Mouse (Mus musculus) kidney, embryonic 14.5 days (tissue): ENCODE measurements around the gene Morn3. TPM values are rescaled to one million over a fixed set of nuclear protein-coding genes. Genes with fewer than 3 reads are reported as not detected.

Experiments used
- ATAC-seq: fragments of 200-750 bp; cut with Nextera tagmentation; 2 replicates; pipeline ENCODE4 v1.8.0; 2017; ENCODE audit warnings: moderate number of reproducible peaks, mild to moderate bottlenecking, moderate TSS enrichment, moderate library complexity; ENCODE audit not compliant: low FRiP score, low TSS enrichment
- H3K27ac ChIP-seq: fragments of 300-500 bp; sonication (generic); 2 replicates; pipeline ENCODE4 v1.5.1; 2014; ENCODE audit warnings: low read depth, mild to moderate bottlenecking, low read length, moderate library complexity, mixed read lengths
- H3K27me3 ChIP-seq: fragments of 300-500 bp; sonication (generic); 2 replicates; pipeline ENCODE4 v1.6.1; 2014; ENCODE audit warnings: mild to moderate bottlenecking, low read length; ENCODE audit not compliant: control insufficient read depth, insufficient read depth
- H3K36me3 ChIP-seq: fragments of 300-500 bp; sonication (generic); 2 replicates; pipeline ENCODE4 v1.6.1; 2014; ENCODE audit warnings: low read length, mixed read lengths; ENCODE audit not compliant: control insufficient read depth, insufficient read depth
- H3K4me1 ChIP-seq: fragments of 300-500 bp; sonication (generic); 2 replicates; pipeline ENCODE4 v1.6.1; 2014; ENCODE audit warnings: low read length, mixed read lengths; ENCODE audit not compliant: control insufficient read depth, insufficient read depth
- H3K4me2 ChIP-seq: fragments of 300-500 bp; sonication (generic); replicated peaks from 2 replicates; pipeline ENCODE4 v1.6.1; 2014; ENCODE audit warnings: low read depth, mild to moderate bottlenecking, low read length
- H3K4me3 ChIP-seq: fragments of 300-500 bp; sonication (generic); 2 replicates; pipeline ENCODE4 v1.5.1; 2014; ENCODE audit warnings: mild to moderate bottlenecking, low read length
- H3K9ac ChIP-seq: fragments of 300-500 bp; sonication (generic); 2 replicates; pipeline ENCODE4 v1.6.1; 2014; ENCODE audit warnings: low read depth, mild to moderate bottlenecking, low read length, moderate library complexity
- H3K9me3 ChIP-seq: fragments of 300-500 bp; sonication (generic); 2 replicates; pipeline ENCODE4 v1.6.1; 2016; ENCODE audit warnings: low read length; ENCODE audit not compliant: control insufficient read depth
- WGBS: fragments of 180-500 bp; shearing (Covaris S2); extraction: QIAGEN DNeasy Blood & Tissue Kit; methylation state at CpG from one replicate; pipeline ENCODE4 v1.1.7; 2014; 5-methylcytosine and 5-hydroxymethylcytosine counted together
- polyA plus RNA-seq: library from polyadenylated mRNA; unstranded; fragments of >200 nt; fragmentation: Nextera tagmentation; extraction: Ambion mirVana; gene quantifications from 2 replicates; pipeline ENCODE4 v1.2.1, GENCODE M21; 2014

The Morn3 gene
- polyA plus RNA-seq, 1 experiment from 2014 or later = 1.7 TPM

DNA sequence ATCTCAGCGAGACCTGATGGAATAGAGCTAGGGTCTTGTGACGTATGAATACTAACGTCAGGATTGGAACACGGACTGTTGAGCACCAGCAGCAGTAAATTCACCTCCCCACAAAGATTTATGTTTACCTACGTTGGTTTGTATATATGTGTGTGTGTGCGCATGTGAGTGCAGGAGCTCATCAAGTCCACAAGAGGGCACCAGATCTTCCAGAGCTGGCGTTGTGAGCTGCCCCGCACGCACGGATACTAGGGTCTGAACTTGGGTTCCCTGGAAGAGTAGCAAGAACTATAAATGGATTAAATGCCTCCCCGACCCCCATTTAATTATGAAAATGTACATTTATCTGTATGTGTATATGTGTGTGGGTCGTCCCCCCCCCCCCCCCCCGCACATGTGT, 33.7 kb upstream of the Morn3 start:
- ATAC-seq = no peak
- Histone ChIP-seq H3K4me1 (peaks cover 19% of the 10 kb centered on the region), H3K27ac (no peak overlapping the region), H3K9me3 (peaks cover 3% of the 10 kb centered on the region; the same call in 1 of the 2 replicates), H3K36me3 (no peaks in the 10 kb centered on the region), H3K4me2 (no peak overlapping the region), H3K27me3 (no peaks in the 10 kb centered on the region), H3K9ac (no peak overlapping the region), H3K4me3 (no peak overlapping the region)
- 84% methylated on average over 13 of the region's 13 CpGs for WGBS

DNA sequence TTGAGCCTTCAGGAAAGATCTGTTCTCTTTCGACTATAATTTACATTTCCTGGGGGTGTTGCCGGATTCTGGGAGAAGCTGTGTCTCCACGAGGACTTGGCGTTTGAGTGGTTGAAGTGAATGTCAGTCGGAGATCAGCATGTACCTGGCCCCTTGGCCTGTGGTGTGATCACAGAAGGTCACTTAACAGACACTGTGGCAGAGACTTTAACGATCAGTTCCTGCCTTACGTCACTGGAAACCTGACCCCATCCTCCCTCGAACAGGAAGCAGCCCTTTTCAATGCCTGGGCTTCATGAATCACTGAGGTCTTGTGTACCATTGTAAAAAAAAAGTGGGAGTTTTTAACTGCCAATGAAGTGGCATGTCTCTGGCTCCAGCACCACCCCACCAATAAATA, 33.2 kb upstream of the Morn3 start:
- H3K27me3 ChIP-seq = no peaks in the 10 kb centered on the region
- peaks cover 20% of the 10 kb centered on the region for H3K4me1 ChIP-seq
- ATAC-seq = no peak
- 0 out of 2 replicates have a peak overlapping the region, but pooled peaks have one; percentile 8 for H3K4me2 ChIP-seq
- peak overlapping the region; percentile 44; the same call in 1 of the 2 replicates for H3K27ac ChIP-seq
- no peaks in the 10 kb centered on the region for H3K36me3 ChIP-seq
- WGBS = 13% methylated on average over 8 of the region's 8 CpGs
- no peak overlapping the region for H3K4me3 ChIP-seq
- no peak overlapping the region for H3K9ac ChIP-seq
- H3K9me3 ChIP-seq = peaks cover 3% of the 10 kb centered on the region; the same call in 1 of the 2 replicates

DNA sequence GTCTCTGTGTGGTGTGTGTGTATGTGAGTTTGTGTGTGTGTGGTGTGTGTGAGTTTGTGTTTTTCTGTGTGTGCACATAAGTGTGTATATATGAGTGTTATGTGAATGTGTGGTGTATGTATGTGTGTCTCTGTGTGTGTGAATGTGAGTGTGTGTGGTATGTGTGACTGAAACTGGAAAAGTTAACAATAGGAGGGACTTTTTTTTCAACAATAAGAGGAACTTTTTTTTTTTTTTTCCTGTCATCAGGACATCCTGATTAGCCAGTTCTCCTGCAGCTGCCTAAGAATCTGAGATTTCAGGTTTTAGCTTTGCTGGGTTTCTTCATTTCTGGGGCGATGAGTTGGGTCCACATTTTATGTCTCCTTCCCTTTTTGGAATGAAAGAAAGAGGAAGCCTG, 32.8 kb upstream of the Morn3 start:
- ATAC-seq = no peak
- no peak overlapping the region for H3K4me2 ChIP-seq
- H3K27ac ChIP-seq = peak overlapping the region; percentile 44; the same call in 1 of the 2 replicates
- 50% methylated on average over 1 of the region's 1 CpGs for WGBS
- H3K9ac ChIP-seq = no peak overlapping the region
- no peaks in the 10 kb centered on the region for H3K27me3 ChIP-seq
- no peak overlapping the region for H3K4me3 ChIP-seq
- H3K36me3 ChIP-seq = no peaks in the 10 kb centered on the region
- peaks cover 20% of the 10 kb centered on the region for H3K4me1 ChIP-seq
- peaks cover 3% of the 10 kb centered on the region; the same call in 1 of the 2 replicates for H3K9me3 ChIP-seq

DNA sequence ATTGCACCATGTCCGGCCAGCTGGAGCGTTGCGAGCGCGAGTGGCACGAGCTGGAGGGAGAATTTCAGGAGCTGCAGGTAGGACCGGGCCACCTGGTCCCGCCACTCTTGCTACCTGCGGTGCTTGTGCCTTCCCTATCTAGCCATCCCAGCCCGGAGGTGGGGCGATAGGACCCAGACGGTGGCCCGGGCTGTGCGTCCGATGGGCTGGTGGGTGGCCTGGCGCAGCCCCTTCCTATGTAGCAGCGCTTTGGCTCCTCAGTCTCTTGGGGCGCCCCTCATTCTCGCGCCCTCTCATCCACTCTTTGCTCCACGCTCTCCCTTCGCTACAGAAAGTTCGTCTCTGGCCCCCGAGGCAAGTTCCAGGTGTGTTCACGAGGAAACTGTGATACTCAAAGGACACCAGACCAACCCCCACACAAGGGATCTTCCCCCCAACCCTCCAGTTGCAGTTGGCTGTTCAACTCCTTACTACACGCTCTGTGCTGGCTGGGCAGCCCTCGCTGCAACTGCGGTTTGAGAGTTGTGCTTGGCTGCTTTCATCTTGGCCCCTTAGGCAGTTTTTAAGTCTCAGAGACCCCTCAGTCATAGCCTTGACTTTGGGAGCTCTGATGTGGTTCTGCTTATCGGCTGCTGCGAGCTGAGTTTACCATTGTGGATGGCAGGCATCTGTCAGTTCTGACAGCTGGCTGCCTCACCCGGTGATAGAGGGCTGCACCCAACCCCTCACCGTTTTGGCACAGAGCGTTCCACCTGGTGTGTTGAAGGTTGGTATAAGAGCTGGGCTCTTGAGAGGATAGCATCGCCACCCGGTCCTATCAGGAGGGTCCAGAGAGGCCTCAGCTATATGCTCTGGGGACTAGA, 29.8 kb upstream of the Morn3 start:
- Histone ChIP-seq H3K4me3 (peak overlapping the region; percentile 52), H3K27me3 (no peaks in the 10 kb centered on the region), H3K9me3 (peaks cover 3% of the 10 kb centered on the region; the same call in 1 of the 2 replicates), H3K36me3 (no peaks in the 10 kb centered on the region), H3K4me2 (peak overlapping the region; percentile 82), H3K4me1 (peaks cover 16% of the 10 kb centered on the region), H3K27ac (peak overlapping the region; percentile 2; the same call in 1 of the 2 replicates), H3K9ac (peak overlapping the region; percentile 60)
- 3% methylated on average over 34 of the region's 35 CpGs for WGBS
- ATAC-seq = peak; percentile 85

DNA sequence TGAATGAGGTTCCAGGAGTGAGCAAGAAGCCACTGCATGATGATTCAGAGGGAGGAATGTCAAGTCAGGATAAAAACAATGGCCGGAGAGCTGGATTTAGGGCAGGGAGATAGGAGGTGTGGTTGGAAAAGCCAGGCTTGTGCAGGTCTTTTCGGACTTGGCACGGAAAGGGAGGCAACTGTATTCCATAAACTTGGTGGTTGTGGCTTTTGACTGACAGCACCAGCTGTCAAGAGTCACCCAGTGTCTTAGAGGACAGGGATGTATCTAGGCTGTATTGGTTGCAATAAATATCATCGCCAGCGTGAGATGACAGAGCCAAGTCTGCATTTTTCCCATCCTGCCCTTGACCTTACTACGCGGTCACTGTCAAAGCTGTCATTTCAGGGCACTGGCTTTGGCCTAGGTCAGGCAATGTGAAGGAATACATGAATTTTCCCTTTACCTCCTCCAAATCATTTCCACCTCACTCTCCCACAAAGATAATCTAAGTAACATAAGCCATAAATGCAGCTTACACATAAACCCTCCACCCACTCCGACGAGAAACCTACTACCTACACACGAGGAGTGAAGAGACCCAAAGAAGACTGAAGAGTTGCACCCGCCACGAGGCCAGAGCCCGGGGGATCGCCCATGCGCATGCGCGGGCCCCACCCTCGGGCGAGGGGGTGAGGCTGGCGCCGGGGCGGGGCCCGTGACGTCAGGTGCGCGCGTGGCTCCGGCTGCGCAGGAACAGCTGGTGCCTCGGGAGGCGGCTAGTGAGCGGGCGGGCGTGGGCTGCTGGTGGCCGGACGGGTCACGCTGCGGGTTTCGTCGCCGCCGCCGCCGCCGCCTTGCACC, 29.0 kb upstream of the Morn3 start:
- Histone ChIP-seq H3K9me3 (peaks cover 3% of the 10 kb centered on the region; the same call in 1 of the 2 replicates), H3K27me3 (no peaks in the 10 kb centered on the region), H3K4me1 (peaks cover 16% of the 10 kb centered on the region), H3K27ac (no peak overlapping the region; the same call in 1 of the 2 replicates), H3K4me2 (peak overlapping the region; percentile 82), H3K9ac (peak overlapping the region; percentile 60), H3K36me3 (no peaks in the 10 kb centered on the region), H3K4me3 (peak overlapping the region; percentile 52)
- 6% methylated on average over 45 of the region's 45 CpGs for WGBS
- ATAC-seq = peak; percentile 90

DNA sequence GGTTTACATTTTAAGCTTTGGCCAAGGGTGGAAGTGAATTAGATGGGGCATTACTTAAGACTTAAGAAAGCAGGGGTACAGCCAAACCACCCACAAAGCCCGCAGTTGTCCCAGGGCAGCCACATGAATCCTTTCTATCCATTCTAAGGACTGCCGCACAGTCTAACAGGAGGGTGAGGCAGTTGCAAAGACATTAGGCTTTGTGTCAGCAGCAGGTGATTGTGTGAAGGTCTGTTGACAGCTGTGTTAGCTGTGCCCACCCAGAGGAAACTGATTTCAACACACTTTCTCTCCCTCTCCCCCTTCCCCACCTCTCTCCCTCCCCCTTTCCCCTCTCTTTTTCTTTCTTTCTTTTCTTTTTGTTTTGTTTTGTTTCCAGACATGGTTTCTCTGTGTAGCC, 21.9 kb upstream of the Morn3 start:
- H3K4me1 ChIP-seq = no peaks in the 10 kb centered on the region
- no peak overlapping the region for H3K27ac ChIP-seq
- ATAC-seq = no peak
- no peak overlapping the region for H3K9ac ChIP-seq
- H3K4me2 ChIP-seq = no peak overlapping the region
- 97% methylated on average over 2 of the region's 2 CpGs for WGBS
- H3K36me3 ChIP-seq = no peaks in the 10 kb centered on the region
- H3K27me3 ChIP-seq = no peaks in the 10 kb centered on the region
- no peak overlapping the region for H3K4me3 ChIP-seq
- H3K9me3 ChIP-seq = no peaks in the 10 kb centered on the region

DNA sequence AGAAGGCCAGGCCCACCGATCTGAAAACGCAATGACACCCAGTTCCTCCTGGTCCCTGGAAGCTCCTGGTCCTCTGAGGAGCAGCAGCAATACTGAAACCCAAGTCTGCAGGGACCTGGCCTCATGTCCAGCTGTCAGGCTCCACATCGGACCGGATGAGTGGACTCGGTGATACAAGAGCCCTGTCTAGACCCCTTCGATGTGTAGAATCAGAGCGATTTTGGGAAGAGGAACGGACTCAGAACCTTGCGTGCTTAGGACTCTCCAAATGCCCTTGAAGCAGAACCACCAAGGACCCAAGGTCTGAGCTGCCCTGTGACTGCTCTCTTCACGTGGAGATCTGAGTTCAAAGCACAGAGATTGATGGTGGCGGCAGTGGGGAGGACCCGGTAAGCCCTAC, 21.3 kb upstream of the Morn3 start, which contains the start of gene Tmem120b:
Gene Tmem120b (plus strand): TSS at position 301 of the 400 bp plus-strand sequence.
- ATAC-seq = no peak
- H3K27ac ChIP-seq = no peak within 1 kb of the TSS
- no peaks in the 10 kb centered on the region for H3K27me3 ChIP-seq
- no peaks in the 10 kb centered on the region for H3K36me3 ChIP-seq
- H3K9me3 ChIP-seq = no peaks in the 10 kb centered on the region
- H3K9ac ChIP-seq = no peak within 1 kb of the TSS
- WGBS = 86% methylated on average over 12 of the region's 12 CpGs
- no peaks in the 10 kb centered on the region for H3K4me1 ChIP-seq
- H3K4me2 ChIP-seq = no peak within 1 kb of the TSS
- no peak within 1 kb of the TSS for H3K4me3 ChIP-seq

DNA sequence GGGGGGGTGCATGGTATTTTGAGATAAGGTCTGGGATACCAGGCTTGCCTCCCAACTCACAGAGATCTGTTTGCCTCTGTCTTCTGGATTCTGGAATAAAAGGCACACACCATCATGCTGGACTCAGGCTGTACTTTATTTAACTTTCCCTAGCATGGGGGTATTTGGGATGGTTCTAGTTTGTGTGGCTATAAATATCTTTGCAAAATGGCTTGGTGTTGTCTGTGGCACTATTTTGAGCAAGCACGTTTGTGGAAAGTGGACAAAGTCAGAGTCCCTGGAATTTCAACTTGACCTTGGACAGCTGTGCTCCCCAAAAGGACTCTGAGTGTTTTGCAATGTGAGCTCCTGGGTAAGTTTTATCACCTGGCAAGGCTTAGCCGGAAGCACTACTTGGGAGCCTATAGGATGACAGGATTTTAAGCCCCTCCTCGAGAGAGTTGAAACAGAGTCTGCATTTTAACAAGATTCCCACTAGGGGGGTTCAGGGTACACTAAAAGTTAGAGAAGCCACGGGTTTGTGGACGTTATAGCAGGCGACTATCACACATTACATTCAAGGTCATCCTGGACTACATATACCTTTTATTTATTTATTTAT, 20.7 kb upstream of the Morn3 start:
- Histone ChIP-seq H3K4me1 (no peaks in the 10 kb centered on the region), H3K4me2 (no peak overlapping the region), H3K9ac (no peak overlapping the region), H3K9me3 (no peaks in the 10 kb centered on the region), H3K36me3 (no peaks in the 10 kb centered on the region), H3K4me3 (no peak overlapping the region), H3K27me3 (no peaks in the 10 kb centered on the region), H3K27ac (no peak overlapping the region)
- 12% methylated on average over 6 of the region's 6 CpGs for WGBS
- ATAC-seq = peak; percentile 65
